Mouse (Mus musculus) embryonic facial prominence, embryonic 15.5 days (tissue): ENCODE data around the gene Nek10. TPM values are rescaled to one million over a fixed set of nuclear protein-coding genes. Genes with fewer than 3 reads are reported as not detected.
A peak's percentile ranks its signal among the peaks of the same experiment; 100 is the strongest.

ENCODE experiments used
- ATAC-seq: fragments of 200-750 bp; cut with Nextera tagmentation; 2 replicates; pipeline ENCODE4 v1.8.0; 2017; ENCODE audit warnings: low read depth, moderate TSS enrichment; ENCODE audit not compliant: insufficient number of reproducible peaks, low FRiP score, low TSS enrichment
- H3K27ac ChIP-seq: fragments of 300-500 bp; sonication (generic); replicated peaks from 2 replicates; pipeline ENCODE4 v1.5.1; 2015; ENCODE audit warnings: mild to moderate bottlenecking, inconsistent platforms
- H3K27me3 ChIP-seq: fragments of 300-500 bp; sonication (generic); 2 replicates; pipeline ENCODE4 v1.6.1; 2015; ENCODE audit warnings: inconsistent platforms
- H3K36me3 ChIP-seq: fragments of 300-500 bp; sonication (generic); 2 replicates; pipeline ENCODE4 v1.6.1; 2015; ENCODE audit warnings: mild to moderate bottlenecking, inconsistent platforms
- H3K4me1 ChIP-seq: fragments of 300-500 bp; sonication (generic); 2 replicates; pipeline ENCODE4 v1.6.1; 2015; ENCODE audit warnings: inconsistent platforms
- H3K4me2 ChIP-seq: fragments of 300-500 bp; sonication (generic); replicated peaks from 2 replicates; pipeline ENCODE4 v1.6.1; 2015; ENCODE audit warnings: mild to moderate bottlenecking, inconsistent platforms
- H3K4me3 ChIP-seq: fragments of 300-500 bp; sonication (generic); replicated peaks from 2 replicates; pipeline ENCODE4 v1.5.1; 2015; ENCODE audit warnings: mild to moderate bottlenecking, inconsistent platforms
- H3K9ac ChIP-seq: fragments of 300-500 bp; sonication (generic); 2 replicates; pipeline ENCODE4 v1.6.1; 2015; ENCODE audit warnings: inconsistent platforms
- H3K9me3 ChIP-seq: fragments of 300-500 bp; sonication (generic); replicated peaks from 2 replicates; pipeline ENCODE4 v1.6.1; 2016; ENCODE audit warnings: inconsistent platforms
- WGBS: fragments of 180-500 bp; shearing (Covaris S2); methylation state at CpG from one replicate; pipeline ENCODE4 v1.1.7; 2015; 5-methylcytosine and 5-hydroxymethylcytosine counted together
- polyA plus RNA-seq: library from polyadenylated mRNA; unstranded; fragments of >200 nt; fragmentation: Nextera tagmentation; extraction: Ambion mirVana; gene quantifications from 2 replicates; pipeline ENCODE4 v1.2.1, GENCODE M21; 2015

Gene Nek10
- polyA plus RNA-seq, 1 experiment from 2014 or later = 0.53 TPM

DNA sequence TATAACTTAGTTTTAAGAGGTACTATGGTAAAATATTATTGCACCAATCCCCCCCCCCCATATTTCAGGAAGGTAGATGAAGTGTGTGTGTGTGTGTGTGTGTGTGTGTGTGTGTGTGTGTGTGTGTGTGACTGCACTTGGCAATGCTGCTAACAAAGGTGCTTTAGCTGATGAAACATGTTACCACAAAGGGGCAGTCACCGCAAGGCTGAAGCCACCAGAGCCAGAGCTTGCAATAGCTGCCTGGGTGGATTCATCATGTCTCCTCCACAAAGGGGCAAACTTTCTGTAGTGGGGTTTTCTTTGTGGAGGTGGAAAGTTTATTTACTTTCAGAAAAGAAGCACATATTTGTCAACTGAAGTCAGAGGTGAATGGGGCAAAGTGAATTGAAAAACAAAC, 67.9 kb downstream of the Nek10 start:
- Histone ChIP-seq H3K4me1 (no peaks in the 10 kb centered on the region), H3K4me2 (no peak overlapping the region), H3K27ac (no peak overlapping the region), H3K27me3 (no peaks in the 10 kb centered on the region), H3K9me3 (no peaks in the 10 kb centered on the region), H3K4me3 (no peak overlapping the region), H3K36me3 (no peaks in the 10 kb centered on the region), H3K9ac (no peak overlapping the region)
- ATAC-seq = no peak
- 78% methylated on average over 1 of the region's 1 CpGs for WGBS

DNA sequence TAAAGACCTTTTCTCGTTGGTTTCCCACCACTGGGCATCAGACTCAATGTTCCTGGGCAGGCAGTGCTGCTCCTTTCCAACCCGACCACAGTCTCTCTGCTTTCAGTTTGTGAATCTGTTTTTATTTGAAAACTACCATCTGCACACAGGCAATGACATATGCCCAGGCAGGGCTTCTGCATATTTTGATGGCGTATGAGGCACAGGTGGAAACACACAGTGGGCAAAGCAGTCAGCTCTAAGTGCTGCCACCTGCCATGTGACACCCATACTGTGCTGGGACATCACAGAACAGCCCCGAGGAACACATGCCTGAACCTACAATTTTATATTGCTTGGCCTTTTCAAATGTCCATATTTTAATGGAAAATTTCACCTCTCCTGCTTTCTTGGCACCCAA, 68.5 kb downstream of the Nek10 start:
- Histone ChIP-seq H3K27ac (no peak overlapping the region), H3K9ac (no peak overlapping the region), H3K4me2 (no peak overlapping the region), H3K4me3 (no peak overlapping the region), H3K36me3 (no peaks in the 10 kb centered on the region), H3K27me3 (no peaks in the 10 kb centered on the region), H3K4me1 (no peaks in the 10 kb centered on the region), H3K9me3 (no peaks in the 10 kb centered on the region)
- WGBS = 69% methylated on average over 4 of the region's 4 CpGs
- ATAC-seq = no peak

DNA sequence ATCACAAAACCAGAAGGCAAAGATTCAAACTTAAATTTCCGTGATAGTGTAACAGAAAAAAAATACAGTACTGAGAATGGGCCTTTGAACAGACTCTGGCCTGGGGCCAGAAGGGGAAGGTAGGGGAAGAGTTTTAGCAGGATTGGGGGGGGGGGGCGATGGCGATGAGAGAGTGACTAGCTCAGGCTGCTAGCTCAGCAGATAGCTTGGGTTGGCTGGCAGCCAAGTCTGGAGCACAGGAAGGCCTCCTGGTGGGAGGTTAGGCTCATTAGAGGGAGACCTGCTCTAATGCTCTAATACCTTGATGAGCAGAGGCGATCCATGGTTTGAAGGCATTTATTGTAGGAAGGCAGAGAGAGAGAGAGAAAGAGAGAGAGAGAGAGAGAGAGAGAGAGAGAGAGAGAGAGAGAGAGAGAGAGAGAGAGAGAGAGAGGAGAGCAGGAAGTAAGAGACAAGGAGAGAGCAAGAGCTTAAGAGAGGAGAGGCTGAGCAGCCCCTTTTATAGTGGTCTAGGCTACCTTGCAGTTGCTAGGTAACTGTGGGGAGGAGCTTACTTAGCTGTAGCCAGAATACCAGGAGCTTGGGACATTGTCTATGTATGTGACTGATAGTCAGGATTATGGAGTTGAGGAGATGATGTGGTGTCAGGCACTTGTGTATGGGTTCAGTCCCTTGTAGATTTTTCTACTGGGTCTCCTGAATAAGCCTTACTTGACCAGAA, 90.9 kb downstream of the Nek10 start:
- no peak overlapping the region for H3K27ac ChIP-seq
- no peak for ATAC-seq
- H3K4me2 ChIP-seq = no peak overlapping the region
- H3K27me3 ChIP-seq = no peaks in the 10 kb centered on the region
- no peaks in the 10 kb centered on the region for H3K4me1 ChIP-seq
- H3K9me3 ChIP-seq = no peaks in the 10 kb centered on the region
- WGBS = 13% methylated on average over 4 of the region's 4 CpGs
- no peak overlapping the region for H3K9ac ChIP-seq
- no peaks in the 10 kb centered on the region for H3K36me3 ChIP-seq
- H3K4me3 ChIP-seq = no peak overlapping the region

DNA sequence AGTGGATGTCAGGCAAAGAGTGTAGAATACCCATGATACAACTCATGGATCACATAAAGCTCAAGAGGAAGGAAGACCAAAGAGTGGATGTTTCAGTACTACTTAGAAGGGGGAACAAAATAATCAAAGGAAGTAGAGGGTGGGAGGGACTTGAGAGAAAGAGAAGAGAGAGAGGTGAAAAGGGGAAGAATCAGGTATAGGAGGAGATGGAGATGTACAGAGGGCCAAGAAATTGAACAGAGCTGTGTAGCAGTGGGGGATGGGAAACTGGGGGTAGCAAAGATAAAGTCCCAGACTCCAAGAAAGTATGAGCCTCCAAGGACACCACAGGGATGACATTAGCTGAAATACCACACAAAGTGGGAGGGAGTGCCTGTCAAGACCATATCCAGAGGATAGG, 91.6 kb downstream of the Nek10 start:
- H3K4me1 ChIP-seq = no peaks in the 10 kb centered on the region
- no peak overlapping the region for H3K4me3 ChIP-seq
- no peak overlapping the region for H3K4me2 ChIP-seq
- no peak overlapping the region for H3K9ac ChIP-seq
- H3K27me3 ChIP-seq = no peaks in the 10 kb centered on the region
- ATAC-seq = no peak
- no peaks in the 10 kb centered on the region for H3K9me3 ChIP-seq
- H3K27ac ChIP-seq = no peak overlapping the region
- no peaks in the 10 kb centered on the region for H3K36me3 ChIP-seq

DNA sequence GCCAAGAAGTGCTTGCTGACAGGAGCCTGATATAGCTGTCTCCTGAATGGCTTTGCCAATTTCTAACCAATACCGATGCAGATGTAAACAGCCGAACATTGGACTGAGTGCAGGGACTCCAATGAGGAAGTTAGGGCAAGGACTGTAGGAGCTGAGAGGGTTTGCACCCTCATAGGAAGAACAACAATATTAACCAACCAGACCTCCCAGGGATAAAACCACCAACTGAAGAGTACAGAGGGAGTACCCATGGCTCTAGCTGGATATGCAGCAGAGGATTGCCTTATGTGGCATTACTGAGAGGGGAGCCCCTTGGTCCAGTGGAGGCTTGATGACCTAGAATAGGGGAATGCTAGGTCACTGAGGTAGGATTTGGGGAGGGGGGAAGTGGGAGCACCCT, 92.1 kb downstream of the Nek10 start:
- Histone ChIP-seq H3K27me3 (no peaks in the 10 kb centered on the region), H3K36me3 (no peaks in the 10 kb centered on the region), H3K9ac (no peak overlapping the region), H3K9me3 (no peaks in the 10 kb centered on the region), H3K27ac (no peak overlapping the region), H3K4me2 (no peak overlapping the region), H3K4me1 (no peaks in the 10 kb centered on the region), H3K4me3 (no peak overlapping the region)
- ATAC-seq = no peak
- WGBS = 86% methylated on average over 2 of the region's 2 CpGs

DNA sequence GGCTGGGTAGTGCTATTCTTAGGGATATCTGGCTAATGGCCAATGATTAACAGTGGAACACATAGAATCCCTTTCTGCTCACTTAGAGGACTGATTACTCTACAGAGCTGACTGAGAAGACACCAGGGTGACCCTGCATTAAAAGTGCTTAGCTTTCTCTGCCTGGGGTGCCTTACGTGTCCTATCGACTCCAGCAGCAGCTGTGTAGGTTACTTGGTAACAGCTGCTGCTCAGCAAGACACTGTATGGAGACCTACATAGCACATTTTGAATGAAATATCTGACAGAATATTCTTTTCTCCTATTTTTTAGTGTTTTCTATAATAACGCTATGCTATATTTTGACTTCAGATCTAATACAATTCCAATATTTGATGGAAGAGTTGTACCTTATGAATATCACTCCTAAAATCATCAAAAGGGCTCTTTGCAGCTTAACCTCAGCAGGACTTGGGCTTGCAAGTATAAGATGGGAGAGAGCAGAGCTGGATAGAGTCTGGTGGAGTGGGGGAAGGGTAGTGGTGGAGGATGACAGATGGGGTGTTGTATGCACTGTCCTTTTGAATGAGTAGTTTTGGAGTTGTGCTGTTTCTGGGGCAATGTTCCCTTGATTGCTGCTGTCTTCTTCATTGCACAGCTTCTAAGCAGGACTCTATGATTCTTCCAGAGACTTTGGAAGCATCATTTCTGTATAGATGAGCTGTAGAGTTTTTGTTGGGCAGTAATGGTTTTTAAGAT, 93.4 kb downstream of the Nek10 start:
- 79% methylated on average over 3 of the region's 3 CpGs for WGBS
- Histone ChIP-seq H3K27ac (no peak overlapping the region), H3K4me3 (no peak overlapping the region), H3K9ac (no peak overlapping the region), H3K4me1 (no peaks in the 10 kb centered on the region), H3K9me3 (no peaks in the 10 kb centered on the region), H3K27me3 (no peaks in the 10 kb centered on the region), H3K36me3 (no peaks in the 10 kb centered on the region), H3K4me2 (no peak overlapping the region)
- ATAC-seq = no peak

DNA sequence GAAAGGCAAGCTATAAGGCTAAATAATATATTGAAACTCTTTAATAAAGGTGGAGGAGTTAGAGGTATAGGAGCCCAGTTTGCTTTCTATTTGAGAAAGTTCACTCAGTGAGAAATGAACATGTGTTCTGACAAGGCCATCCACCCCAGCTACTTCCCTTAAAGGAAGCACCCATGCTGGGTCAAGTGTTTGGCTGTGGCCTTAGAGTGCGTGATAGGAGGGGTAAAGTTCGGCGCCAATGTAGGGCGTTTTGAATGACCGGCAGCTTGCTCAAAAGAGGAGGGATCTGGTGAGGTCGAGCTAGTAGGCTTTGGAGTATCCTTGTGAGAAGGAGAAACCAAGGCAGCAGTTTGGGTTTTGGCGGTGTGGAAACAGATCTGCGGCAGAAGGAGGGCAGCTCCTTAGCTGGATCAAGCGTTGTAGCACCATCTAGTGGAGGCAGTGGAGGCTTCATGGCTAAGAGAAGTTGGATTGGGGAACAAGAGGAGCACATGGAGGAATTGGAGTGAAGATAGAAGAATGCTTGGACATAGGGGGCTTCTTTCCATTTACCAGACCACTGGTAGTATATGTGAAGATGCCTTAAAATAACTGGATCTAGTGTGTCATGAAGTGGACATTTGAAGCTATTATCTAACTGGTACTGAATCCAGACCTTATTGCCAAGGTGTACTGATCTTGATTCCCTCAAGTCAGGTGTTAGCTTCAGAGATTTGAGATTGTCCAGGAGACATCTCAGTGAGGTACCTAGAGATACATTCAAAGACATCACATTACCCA, 101.7 kb downstream of the Nek10 start:
- no peaks in the 10 kb centered on the region for H3K36me3 ChIP-seq
- ATAC-seq = peak; percentile 24; the same call in 1 of the 2 replicates
- no peak overlapping the region for H3K27ac ChIP-seq
- no peaks in the 10 kb centered on the region for H3K9me3 ChIP-seq
- no peak overlapping the region for H3K4me3 ChIP-seq
- 0 out of 2 replicates have a peak overlapping the region, but pooled peaks have one; percentile 25 for H3K4me2 ChIP-seq
- no peaks in the 10 kb centered on the region for H3K27me3 ChIP-seq
- 18% methylated on average over 9 of the region's 9 CpGs for WGBS
- H3K4me1 ChIP-seq = no peaks in the 10 kb centered on the region
- no peak overlapping the region for H3K9ac ChIP-seq

DNA sequence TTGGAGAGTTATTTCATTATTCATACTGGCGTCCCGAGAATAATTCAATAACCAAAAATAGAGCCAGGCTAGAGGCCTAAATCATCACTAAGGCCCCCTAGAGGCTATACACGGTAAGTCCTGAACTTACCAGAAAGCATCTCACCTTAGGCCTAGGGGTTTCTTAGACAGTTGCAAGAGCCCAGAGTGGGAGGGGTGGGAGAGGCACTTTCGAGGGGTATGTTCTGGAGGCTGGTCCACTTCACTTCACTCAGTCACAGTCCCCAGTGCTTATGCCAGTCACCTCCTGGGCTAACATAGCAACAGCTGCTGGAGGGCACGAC, 102.3 kb downstream of the Nek10 start:
- WGBS = 69% methylated on average over 5 of the region's 5 CpGs
- no peak for ATAC-seq
- Histone ChIP-seq H3K27ac (no peak overlapping the region), H3K36me3 (no peaks in the 10 kb centered on the region), H3K4me1 (no peaks in the 10 kb centered on the region), H3K27me3 (no peaks in the 10 kb centered on the region), H3K4me2 (no peak overlapping the region), H3K9ac (no peak overlapping the region), H3K4me3 (no peak overlapping the region), H3K9me3 (no peaks in the 10 kb centered on the region)

DNA sequence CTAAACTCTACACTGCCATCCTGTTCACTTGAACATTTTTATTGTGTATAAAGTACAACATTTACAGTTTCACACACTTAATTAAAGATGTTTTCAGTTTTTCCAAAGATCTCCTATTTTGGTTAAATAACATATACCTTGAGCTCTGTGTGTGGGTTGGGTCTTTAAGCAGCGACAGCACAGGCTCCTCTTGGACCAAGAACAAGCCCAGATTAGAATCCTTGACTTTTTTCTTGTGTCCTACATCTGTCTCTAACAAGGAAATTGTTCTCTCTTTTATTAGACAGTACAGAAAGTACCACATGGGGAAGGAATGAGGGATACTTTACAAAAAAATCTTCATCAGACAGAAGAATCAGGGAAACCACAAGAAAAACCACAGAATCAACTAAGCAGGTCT, 122.4 kb downstream of the Nek10 start:
- no peaks in the 10 kb centered on the region for H3K4me1 ChIP-seq
- no peaks in the 10 kb centered on the region for H3K9me3 ChIP-seq
- ATAC-seq = no peak
- H3K9ac ChIP-seq = no peak overlapping the region
- no peak overlapping the region for H3K4me2 ChIP-seq
- no peak overlapping the region for H3K27ac ChIP-seq
- H3K36me3 ChIP-seq = no peaks in the 10 kb centered on the region
- no peak overlapping the region for H3K4me3 ChIP-seq
- 65% methylated on average over 1 of the region's 1 CpGs for WGBS
- H3K27me3 ChIP-seq = no peaks in the 10 kb centered on the region

DNA sequence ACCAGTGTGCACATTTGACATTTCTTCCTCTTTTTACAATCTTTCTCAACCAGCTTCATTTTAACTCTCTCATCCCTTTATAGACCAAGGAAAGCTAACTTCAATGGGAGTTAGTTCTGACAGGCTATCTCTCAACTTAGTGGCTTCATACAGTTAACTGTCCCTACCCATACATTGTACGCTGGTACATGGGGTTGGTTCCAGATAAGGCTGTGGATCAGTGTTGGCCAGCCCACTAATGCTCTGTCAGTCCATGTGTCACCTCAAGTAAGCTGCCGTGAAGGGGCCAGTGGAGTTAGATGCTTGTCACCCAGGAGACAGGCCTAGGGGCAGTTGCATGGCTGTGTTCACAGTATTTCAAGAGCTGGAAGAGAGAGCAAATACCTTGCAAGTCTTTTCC, 124.3 kb downstream of the Nek10 start:
- H3K4me2 ChIP-seq = no peak overlapping the region
- no peaks in the 10 kb centered on the region for H3K9me3 ChIP-seq
- H3K4me1 ChIP-seq = no peaks in the 10 kb centered on the region
- H3K9ac ChIP-seq = no peak overlapping the region
- H3K4me3 ChIP-seq = no peak overlapping the region
- no peak overlapping the region for H3K27ac ChIP-seq
- 81% methylated on average over 2 of the region's 2 CpGs for WGBS
- no peaks in the 10 kb centered on the region for H3K27me3 ChIP-seq
- no peak for ATAC-seq
- no peaks in the 10 kb centered on the region for H3K36me3 ChIP-seq

DNA sequence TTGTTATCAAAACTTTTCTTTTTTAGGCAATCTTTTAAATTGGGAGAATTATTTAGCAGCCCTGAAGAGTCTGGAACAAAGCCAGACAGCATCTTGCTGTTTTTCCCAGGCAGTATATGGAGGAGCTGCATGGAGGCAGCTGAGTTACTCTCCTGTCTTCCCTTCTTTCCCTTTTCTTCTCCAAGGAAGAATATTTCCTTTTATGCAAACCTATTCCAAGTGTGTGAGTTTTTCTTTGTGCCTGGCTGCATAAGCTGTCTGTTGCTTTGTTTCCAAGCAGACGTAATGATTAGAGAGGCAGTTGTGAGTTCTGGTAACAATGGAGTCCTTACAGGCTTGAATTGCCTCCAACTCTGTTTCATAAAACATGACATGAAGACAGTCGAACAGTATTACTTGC, 131.8 kb downstream of the Nek10 start:
- H3K9ac ChIP-seq = no peak overlapping the region
- H3K27ac ChIP-seq = no peak overlapping the region
- H3K4me1 ChIP-seq = no peaks in the 10 kb centered on the region
- 66% methylated on average over 2 of the region's 2 CpGs for WGBS
- H3K36me3 ChIP-seq = no peaks in the 10 kb centered on the region
- H3K4me2 ChIP-seq = no peak overlapping the region
- H3K27me3 ChIP-seq = no peaks in the 10 kb centered on the region
- no peak overlapping the region for H3K4me3 ChIP-seq
- no peaks in the 10 kb centered on the region for H3K9me3 ChIP-seq
- no peak for ATAC-seq
